Mouse (Mus musculus): ENCODE data around the gene Gm5475.
"Not testable (repeated sequence)": the region's sequence is repeated elsewhere in the genome, so short reads cannot be mapped to it uniquely, and the experiment has no call there.

Gene Gm5475

GRCm38 (mm10) chr15:100421758-100422197 is at the start of gene Gm5475:
Gene Gm5475, plus strand, starts transcription at chr15:100422147.
- DNase-seq, result not testable (repeated sequence)

GRCm38 (mm10) chr15:100375066-100375465 is 46.9 kb upstream of the Gm5475 start:
- peak; percentile 16 for DNase-seq

GRCm38 (mm10) chr15:100377847-100378505 is 44.0 kb upstream of the Gm5475 start:
- not testable (repeated sequence) for DNase-seq

- DNase-seq, result no peak
Observed at GRCm38 (mm10) chr15:100379658-100380057, 42.3 kb upstream of the Gm5475 start.

- no peak for DNase-seq
Observed at GRCm38 (mm10) chr15:100380104-100380503, 41.8 kb upstream of the Gm5475 start.

DNA sequence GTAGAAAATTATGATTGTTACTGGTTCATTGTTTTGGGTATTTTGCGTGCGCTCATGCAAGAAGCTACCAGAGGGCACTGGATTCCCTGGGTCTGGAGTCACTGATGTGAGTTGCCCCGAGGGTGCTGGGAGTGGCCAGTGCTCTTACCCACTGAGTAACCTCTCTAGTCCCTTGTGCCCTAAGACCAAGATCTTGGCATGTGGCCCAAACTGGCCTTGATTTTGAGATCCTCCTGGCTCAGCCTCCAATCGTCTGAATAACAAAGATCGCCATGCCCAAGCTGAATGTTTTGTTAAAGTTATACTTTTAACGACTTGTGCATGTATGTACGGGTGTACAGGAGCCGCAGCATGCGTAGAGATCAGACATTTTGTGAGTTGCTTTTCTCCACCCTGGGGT is 36.2 kb upstream of the Gm5475 start:
- no peak for DNase-seq

- no peak for DNase-seq
Observed at GRCm38 (mm10) chr15:100387544-100388223, 34.3 kb upstream of the Gm5475 start.

DNA sequence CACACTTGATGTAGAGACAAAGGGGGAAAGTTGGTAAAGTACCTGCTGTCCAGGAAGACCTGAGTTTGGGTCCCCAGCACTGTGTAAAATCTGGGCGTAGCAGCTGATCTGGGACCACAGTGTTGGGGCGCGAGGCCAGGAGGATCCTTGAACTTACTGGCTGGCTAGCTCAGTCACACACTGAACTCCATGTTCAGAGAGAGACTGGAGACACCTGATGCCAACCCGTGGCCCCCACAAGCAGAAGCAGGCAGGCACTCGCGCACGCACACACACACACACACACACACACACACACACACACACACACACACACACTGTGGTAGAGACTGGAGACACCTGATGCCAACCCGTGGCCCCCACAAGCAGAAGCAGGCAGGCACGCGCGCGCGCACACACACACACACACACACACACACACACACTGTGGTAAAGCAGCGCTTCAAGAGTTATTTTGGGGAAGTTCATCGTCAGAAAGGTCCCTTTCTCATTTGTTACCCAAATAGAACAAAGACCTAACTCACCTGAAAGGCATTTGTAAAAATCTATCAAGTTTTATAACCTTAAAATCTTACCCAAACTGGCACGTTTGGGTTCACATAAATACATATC is 33.6 kb upstream of the Gm5475 start:
- no peak for DNase-seq

GRCm38 (mm10) chr15:100388886-100389285 is 33.1 kb upstream of the Gm5475 start:
- DNase-seq, result no peak

- no peak for DNase-seq
Observed at GRCm38 (mm10) chr15:100391066-100391465, 30.9 kb upstream of the Gm5475 start.

GRCm38 (mm10) chr15:100391599-100391998 is 30.3 kb upstream of the Gm5475 start:
- no peak for DNase-seq

- no peak for DNase-seq
Observed at GRCm38 (mm10) chr15:100393016-100393415, 28.9 kb upstream of the Gm5475 start.

- DNase-seq, result no peak
Observed at GRCm38 (mm10) chr15:100395561-100395960, 26.4 kb upstream of the Gm5475 start.

DNA sequence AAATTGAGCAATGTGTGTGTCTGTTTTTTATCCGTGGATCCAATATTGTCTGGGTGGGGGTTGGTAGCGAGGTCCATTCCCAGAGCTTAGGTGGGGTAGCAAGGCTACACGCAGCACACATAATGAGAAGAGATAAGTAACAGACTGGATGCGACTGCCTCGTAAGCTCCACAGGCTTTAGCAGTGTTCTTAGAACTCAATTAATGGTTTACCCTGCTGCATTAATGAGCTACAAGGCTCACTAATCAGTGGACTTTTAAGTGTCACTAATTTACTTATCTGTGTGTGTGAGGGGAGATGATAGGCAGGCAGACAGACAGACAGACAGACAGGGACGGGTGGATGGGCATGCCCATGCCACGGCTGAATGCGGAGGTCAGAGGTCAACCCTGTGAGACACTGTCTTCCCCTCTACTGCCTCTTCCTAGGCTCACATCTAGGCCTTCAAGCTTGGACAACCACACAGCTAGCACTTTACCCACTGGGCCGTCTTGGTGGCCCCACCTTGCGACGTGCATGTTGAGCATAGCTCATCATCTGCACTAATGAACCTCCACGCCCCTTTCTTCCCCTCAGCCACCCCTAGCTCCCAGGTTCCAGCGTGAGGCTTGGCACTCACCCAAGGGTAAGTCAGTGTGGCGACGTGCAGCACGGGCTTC is 21.2 kb upstream of the Gm5475 start:
- no peak for DNase-seq

- no peak for DNase-seq
Observed at GRCm38 (mm10) chr15:100401811-100402210, 20.1 kb upstream of the Gm5475 start.

- no peak for DNase-seq
Observed at GRCm38 (mm10) chr15:100402347-100402746, 19.6 kb upstream of the Gm5475 start.

DNA sequence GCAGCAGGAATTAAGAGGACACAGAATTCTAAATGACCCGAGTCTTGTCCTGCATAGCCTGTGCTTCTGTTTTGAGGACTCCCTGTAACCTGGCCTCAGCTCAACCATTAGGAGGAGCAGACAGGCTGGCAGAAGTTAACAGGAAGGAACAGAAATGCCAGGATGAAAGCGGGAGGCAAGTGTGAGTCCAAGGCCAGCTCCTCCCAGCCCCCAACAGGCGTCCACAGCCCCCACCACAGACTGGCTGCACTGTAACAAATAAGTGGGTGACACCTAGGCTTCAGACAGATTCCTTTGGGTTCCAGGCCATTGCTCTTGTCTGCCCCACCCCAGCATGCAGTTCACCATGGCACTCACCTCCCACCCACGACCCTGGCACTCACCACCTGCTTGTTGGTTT is 19.1 kb upstream of the Gm5475 start:
- DNase-seq, result no peak

GRCm38 (mm10) chr15:100403318-100404000 is 18.5 kb upstream of the Gm5475 start:
- no peak for DNase-seq

DNA sequence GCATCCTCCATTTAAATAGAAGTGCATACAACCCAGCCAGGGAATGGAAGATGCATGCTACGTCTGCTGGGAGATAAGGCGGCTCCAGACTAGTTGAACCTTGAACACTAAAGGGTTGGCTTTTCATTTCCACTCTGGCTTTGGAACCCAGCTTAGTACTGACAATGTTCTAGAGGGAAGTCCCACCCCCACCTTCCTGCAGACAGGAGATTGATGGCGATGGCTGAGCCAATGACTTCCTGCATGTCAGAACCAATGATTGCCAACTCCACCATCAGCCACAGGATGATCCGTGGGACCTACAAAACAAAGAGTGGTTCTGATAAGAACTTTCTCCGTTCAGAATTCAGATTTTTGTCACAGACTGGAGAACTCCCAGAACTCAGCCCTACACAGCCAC is 15.9 kb upstream of the Gm5475 start:
- no peak for DNase-seq

- DNase-seq, result no peak
Observed at GRCm38 (mm10) chr15:100410918-100411672, 10.9 kb upstream of the Gm5475 start.

DNA sequence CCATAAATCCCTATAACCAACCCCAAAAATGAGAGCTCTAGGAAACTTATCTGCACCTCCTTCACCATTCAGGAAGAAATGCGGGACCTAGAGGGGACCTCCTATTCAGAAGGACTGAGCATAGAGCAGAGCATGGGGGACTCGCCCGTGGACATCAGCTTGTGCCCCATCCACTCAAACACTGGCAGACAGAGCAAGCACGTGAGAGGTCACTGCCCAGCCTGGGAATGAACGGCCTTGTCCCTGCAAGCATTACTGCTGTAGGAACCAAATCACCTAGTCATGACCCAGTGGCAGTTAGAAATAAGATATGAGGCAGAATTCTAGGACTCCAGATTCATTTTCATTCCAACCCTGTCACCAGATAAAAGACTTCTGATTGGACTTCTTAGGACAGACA is 10.2 kb upstream of the Gm5475 start:
- DNase-seq, result no peak

- DNase-seq, result no peak
Observed at GRCm38 (mm10) chr15:100413306-100413705, 8.6 kb upstream of the Gm5475 start.

All from cerebellum, adult 11-12 months (tissue).